ENCODE assay signal across 26 mouse cellular contexts in genomic region chr2:122711911-122712310, GRCm38 (mm10).
"Had no signal": no experiment of that assay in that cellular context is flagged by ENCODE, and none has a peak within 500 bp of the region (broad histone marks: within the 10 kb centered on the region; RNA-seq: fewer than 3 reads in every experiment).

No protein-coding gene starts in this region.

- H3K27ac ChIP-seq: gastrocnemius, adult 2 months; heart, embryonic 10.5 days; hindbrain, embryonic 10.5 days; hindbrain, embryonic 12.5 days; hindbrain, embryonic 14.5 days; intestine, embryonic 15.5 days; kidney, embryonic 15.5 days; kidney, postnatal 0 days; limb, embryonic 13.5 days; limb, embryonic 15.5 days; liver, embryonic 12.5 days; liver, embryonic 14.5 days had no signal

- DNase-seq: gastrocnemius, adult 2 months; gastrocnemius, postnatal 10 days; gastrocnemius, postnatal 25 days; heart, adult 18-20 months; heart, postnatal 10 days; heart, postnatal 4 days; kidney, adult 18-20 months; kidney, adult 9 months; kidney, postnatal 14 days; kidney, postnatal 36 days; left cerebral cortex, postnatal 4 days had no signal

- ATAC-seq: hindbrain, embryonic 16.5 days; inflammation-experienced regulatory T-cells, adult 6 months; intestine, embryonic 15.5 days; intestine, postnatal 0 days; liver, embryonic 12.5 days had no signal

- H3K4me3 ChIP-seq: gastrocnemius, adult 2 months; heart, embryonic 10.5 days; heart, embryonic 12.5 days; hindbrain, embryonic 10.5 days; hindbrain, embryonic 12.5 days; intestine, embryonic 15.5 days; kidney, embryonic 15.5 days; limb, embryonic 13.5 days; limb, embryonic 15.5 days; liver, embryonic 12.5 days had no signal
